Mouse (Mus musculus) C2C12 (cell line): ENCODE results near the gene Kif11. TPM values are rescaled to one million over a fixed set of nuclear protein-coding genes. Genes with fewer than 3 reads are reported as not detected.

ENCODE experiments used
- H3K27me3 ChIP-seq: one replicate; pipeline ENCODE4 v1.6.1; 2011; ENCODE audit not compliant: control insufficient read depth, insufficient read depth, insufficient read length
- H3K36me3 ChIP-seq: one replicate; pipeline ENCODE4 v1.6.1; 2011; ENCODE audit not compliant: control insufficient read depth, insufficient read depth
- H3K4me3 ChIP-seq: one replicate; pipeline ENCODE4 v1.5.1; 2011; ENCODE audit warnings: mild to moderate bottlenecking, control low read depth; ENCODE audit not compliant: poor library complexity, insufficient read depth, severe bottlenecking
- H3K79me2 ChIP-seq: one replicate; pipeline ENCODE4 v1.6.1; 2011; ENCODE audit not compliant: control insufficient read depth, insufficient read depth
- H3K79me3 ChIP-seq: one replicate; pipeline ENCODE4 v1.6.1; 2011; ENCODE audit warnings: low read depth, control low read depth
- H3ac ChIP-seq: one replicate; pipeline ENCODE3; 2011; ENCODE audit warnings: low read depth; ENCODE audit not compliant: control insufficient read depth, insufficient read length
- CEBPB ChIP-seq: IDR thresholded peaks from one replicate; pipeline ENCODE4 v1.6.1; 2011; ENCODE audit warnings: low read depth, mild to moderate bottlenecking, control low read depth, moderate library complexity
- CTCF ChIP-seq: IDR thresholded peaks from one replicate; pipeline ENCODE4 v1.5.1; 2011; ENCODE audit not compliant: control insufficient read depth, insufficient read depth, insufficient read length
- FOSL1 ChIP-seq: IDR thresholded peaks from one replicate; pipeline ENCODE4 v1.8.0; 2011; ENCODE audit warnings: mild to moderate bottlenecking, low read length; ENCODE audit not compliant: poor library complexity, insufficient read depth, severe bottlenecking
- MAX ChIP-seq: IDR thresholded peaks from one replicate; pipeline ENCODE4 v1.6.1; 2011; ENCODE audit warnings: mild to moderate bottlenecking, control low read depth
- MYOD1 ChIP-seq: IDR thresholded peaks from one replicate; pipeline ENCODE4 v1.6.1; 2011; ENCODE audit warnings: low read depth; ENCODE audit not compliant: control insufficient read depth, insufficient read length
- MYOG ChIP-seq: IDR thresholded peaks from one replicate; pipeline ENCODE4 v1.6.1; 2011; ENCODE audit not compliant: control insufficient read depth, insufficient read length; ENCODE audit errors: extremely low read depth
- USF1 ChIP-seq: IDR thresholded peaks from one replicate; pipeline ENCODE4 v1.6.1; 2011; ENCODE audit warnings: low read depth, mild to moderate bottlenecking, control low read depth, moderate library complexity
- polyA plus RNA-seq: library from polyadenylated mRNA; unstranded; fragments of >200 nt; fragmentation: generic; extraction: Trizol; gene quantifications from one replicate; pipeline ENCODE4 v1.2.1, GENCODE M21; 2012; ENCODE audit warnings: missing spikeins

Gene Kif11
- polyA plus RNA-seq, 1 experiment: 10.5 TPM

GRCm38 (mm10) chr19:37435041-37435852, 59.0 kb downstream of the Kif11 start:
- TF ChIP-seq MAX: no peak
- TF ChIP-seq CEBPB: no peak
- TF ChIP-seq MYOG: no peak
- no peak for TF ChIP-seq USF1
- no peak for TF ChIP-seq FOSL1
- no peak for TF ChIP-seq MYOD1
- TF ChIP-seq CTCF: no peak
- Histone ChIP-seq H3K79me2 (no peaks in the 10 kb centered on the region), H3ac (peak overlapping the region; percentile 50), H3K27me3 (no peaks in the 10 kb centered on the region), H3K79me3 (no peaks in the 10 kb centered on the region), H3K4me3 (peak overlapping the region; percentile 52), H3K36me3 (no peaks in the 10 kb centered on the region)

- H3K36me3 ChIP-seq: no peaks in the 10 kb centered on the region
- no peak overlapping the region for H3ac ChIP-seq
- no peaks in the 10 kb centered on the region for H3K79me2 ChIP-seq
- TF ChIP-seq MYOD1 (no peak), FOSL1 (no peak), MYOG (no peak), CTCF (no peak), USF1 (no peak), MAX (no peak), CEBPB (no peak)
- peak overlapping the region; percentile 52 for H3K4me3 ChIP-seq
- no peaks in the 10 kb centered on the region for H3K79me3 ChIP-seq
- no peaks in the 10 kb centered on the region for H3K27me3 ChIP-seq
Observed at GRCm38 (mm10) chr19:37435853-37436174, 59.6 kb downstream of the Kif11 start.

DNA sequence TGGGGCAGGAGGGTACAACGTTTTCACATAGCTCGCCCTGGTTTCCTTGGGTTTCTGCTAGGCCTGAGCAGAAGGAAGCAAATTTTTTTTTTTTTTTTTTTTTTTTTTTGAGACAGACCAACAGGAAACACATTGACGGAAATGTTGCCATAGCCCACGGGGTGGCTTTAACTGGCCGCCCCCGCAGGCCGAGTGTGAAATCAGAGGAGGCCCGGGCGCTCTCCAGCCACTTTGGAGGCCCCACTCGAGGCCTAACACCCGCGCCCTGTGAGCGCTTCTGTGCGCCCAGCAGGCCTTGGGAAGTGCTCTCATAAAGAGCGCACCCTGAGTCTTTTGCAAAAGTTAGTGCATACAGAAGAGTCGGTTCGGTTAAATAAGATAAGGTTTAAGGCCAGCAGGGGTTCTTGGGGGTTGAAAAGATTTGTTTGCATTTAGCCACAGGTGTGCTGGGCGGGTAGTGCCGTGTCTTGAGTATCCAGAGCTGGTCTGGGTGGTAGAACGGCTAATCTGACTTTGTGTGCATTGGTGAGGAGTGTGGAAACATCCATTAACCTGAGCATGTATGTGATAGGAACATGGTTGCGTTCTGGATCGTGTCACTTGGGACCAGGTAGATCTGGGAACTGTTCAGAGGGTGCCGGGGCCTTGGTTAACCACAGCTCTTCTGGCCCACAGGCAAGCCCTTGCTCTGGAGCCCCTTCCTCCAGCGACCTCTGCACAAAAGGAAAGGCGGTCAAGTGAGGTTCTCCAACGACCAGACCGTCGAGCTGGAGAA, 60.5 kb downstream of the Kif11 start:
- no peak overlapping the region for H3K4me3 ChIP-seq
- no peaks in the 10 kb centered on the region for H3K27me3 ChIP-seq
- H3K36me3 ChIP-seq: no peaks in the 10 kb centered on the region
- H3K79me2 ChIP-seq: no peaks in the 10 kb centered on the region
- TF ChIP-seq MYOD1 (no peak), USF1 (no peak), MAX (no peak), CTCF (no peak), FOSL1 (no peak), MYOG (no peak), CEBPB (no peak)
- H3ac ChIP-seq: no peak overlapping the region
- H3K79me3 ChIP-seq: no peaks in the 10 kb centered on the region

DNA sequence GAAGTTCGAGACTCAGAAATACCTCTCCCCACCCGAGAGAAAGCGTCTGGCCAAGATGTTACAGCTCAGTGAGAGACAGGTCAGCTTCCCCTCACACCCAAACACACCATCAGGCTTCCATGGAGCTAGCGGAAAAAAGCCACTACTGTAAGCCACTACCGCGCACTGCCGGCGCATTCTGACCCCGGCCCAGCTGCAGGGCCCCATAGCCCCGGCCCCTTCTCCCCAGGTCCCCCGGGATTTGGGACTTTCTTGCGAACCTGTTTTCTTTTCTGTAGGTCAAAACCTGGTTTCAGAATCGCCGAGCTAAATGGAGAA, 61.0 kb downstream of the Kif11 start:
- TF ChIP-seq FOSL1 (no peak), MYOG (no peak), USF1 (no peak), CTCF (no peak), MAX (no peak)
- Histone ChIP-seq H3K27me3 (no peaks in the 10 kb centered on the region), H3K4me3 (no peak overlapping the region)

GRCm38 (mm10) chr19:37440181-37440580, 64.0 kb downstream of the Kif11 start:
- no peak for TF ChIP-seq MYOD1
- TF ChIP-seq MYOG: no peak
- no peak for TF ChIP-seq CEBPB
- TF ChIP-seq USF1: no peak
- TF ChIP-seq FOSL1: no peak
- TF ChIP-seq MAX: no peak
- no peak for TF ChIP-seq CTCF
- H3K79me2 ChIP-seq: no peaks in the 10 kb centered on the region
- no peak overlapping the region for H3K4me3 ChIP-seq
- no peak overlapping the region for H3ac ChIP-seq
- no peaks in the 10 kb centered on the region for H3K27me3 ChIP-seq
- H3K79me3 ChIP-seq: no peaks in the 10 kb centered on the region
- no peaks in the 10 kb centered on the region for H3K36me3 ChIP-seq

More for the DNA sequence above, 61.0 kb downstream of the Kif11 start:
- Histone ChIP-seq H3K79me2 (no peaks in the 10 kb centered on the region), H3K36me3 (no peaks in the 10 kb centered on the region), H3K79me3 (no peaks in the 10 kb centered on the region), H3ac (no peak overlapping the region)
